Mouse (Mus musculus) kidney, adult 18-20 months (tissue): ENCODE measurements around the gene Dst.

Experiments
- DNase-seq: peaks from one replicate; pipeline ENCODE4 v3.0.0; 2021

The Dst gene

DNA sequence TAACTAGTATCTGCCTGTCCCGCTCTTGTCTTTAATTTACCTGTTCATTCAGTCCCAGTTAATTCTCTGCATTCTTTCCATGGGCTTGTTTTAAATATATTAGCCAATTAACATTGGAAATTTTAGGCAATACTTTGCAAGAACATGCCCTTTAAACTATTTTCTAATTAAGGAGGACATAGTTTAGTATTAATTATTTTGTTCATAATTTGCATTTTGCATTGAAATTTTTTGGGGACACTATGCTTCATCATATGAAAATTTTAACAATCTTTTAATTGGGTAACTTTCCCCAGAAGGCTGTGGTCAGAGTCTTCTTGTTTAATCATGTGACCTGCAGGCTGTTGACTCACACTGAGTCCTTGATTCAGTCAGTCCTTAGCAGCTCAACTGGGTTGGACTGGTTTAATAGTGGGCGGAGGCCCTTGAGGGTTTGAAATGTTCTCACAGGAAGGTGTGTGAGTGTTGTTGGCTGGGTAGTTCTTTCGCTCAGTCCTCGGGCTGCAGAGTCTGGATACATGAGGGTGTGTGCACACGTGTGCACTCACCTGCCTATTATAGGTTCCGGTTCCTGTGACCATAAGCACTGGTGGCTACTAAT, 231.9 kb downstream of the Dst start:
- peak; percentile 69 for DNase-seq

GRCm38 (mm10) chr1:34140686-34141085, 232.7 kb downstream of the Dst start:
- no peak for DNase-seq

DNA sequence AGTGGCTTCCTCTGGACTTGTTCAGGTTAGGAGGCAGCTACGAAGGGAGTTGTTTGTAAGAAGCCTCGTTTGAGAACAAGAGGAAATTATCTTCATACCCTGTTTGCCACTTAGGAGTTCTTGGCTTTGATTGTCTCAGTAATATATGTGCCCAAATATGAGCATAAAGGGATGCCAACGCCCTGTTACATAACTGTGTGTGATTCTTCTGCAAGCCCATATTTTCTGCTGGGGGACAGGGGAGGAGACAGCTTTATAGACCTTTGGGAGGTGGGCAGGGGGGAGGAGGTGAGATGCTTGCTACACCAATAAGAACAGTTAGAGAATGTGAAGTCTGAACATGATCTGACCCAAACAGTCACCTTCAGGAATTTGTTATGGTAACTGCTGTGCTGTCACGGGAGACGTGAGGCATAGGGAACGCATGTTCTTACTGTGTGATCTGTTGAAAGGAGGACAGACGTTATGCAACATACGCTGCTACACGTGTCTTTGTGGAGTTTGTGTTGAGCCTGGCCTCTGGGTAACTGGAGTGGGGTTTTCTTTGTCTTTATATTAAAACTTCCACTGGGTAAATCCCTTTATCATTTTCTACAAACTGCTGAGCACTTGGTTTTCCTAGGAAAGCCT, 235.0 kb downstream of the Dst start:
- DNase-seq: no peak

- DNase-seq: no peak
Measured at GRCm38 (mm10) chr1:34144826-34145225, 236.8 kb downstream of the Dst start.

DNA sequence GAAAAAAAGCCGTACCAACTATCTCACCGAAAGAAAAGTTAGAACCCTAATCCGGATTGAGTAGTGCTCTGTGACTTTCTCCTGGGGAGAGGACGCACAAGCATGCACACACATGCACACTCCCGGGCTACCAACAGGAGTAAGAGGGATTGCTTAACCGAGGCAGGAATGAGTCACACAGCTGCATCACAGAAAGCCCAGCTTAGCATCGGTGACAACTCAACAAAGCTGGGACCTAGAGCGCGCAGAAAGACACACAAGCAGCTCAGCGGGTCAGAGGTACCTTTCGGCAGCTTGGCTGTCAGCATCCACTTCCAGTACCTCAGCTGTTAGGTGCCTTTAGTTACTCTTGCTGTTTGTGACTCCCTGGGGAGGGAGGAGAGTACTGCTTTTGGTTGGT, 240.0 kb downstream of the Dst start:
- DNase-seq: no peak

DNA sequence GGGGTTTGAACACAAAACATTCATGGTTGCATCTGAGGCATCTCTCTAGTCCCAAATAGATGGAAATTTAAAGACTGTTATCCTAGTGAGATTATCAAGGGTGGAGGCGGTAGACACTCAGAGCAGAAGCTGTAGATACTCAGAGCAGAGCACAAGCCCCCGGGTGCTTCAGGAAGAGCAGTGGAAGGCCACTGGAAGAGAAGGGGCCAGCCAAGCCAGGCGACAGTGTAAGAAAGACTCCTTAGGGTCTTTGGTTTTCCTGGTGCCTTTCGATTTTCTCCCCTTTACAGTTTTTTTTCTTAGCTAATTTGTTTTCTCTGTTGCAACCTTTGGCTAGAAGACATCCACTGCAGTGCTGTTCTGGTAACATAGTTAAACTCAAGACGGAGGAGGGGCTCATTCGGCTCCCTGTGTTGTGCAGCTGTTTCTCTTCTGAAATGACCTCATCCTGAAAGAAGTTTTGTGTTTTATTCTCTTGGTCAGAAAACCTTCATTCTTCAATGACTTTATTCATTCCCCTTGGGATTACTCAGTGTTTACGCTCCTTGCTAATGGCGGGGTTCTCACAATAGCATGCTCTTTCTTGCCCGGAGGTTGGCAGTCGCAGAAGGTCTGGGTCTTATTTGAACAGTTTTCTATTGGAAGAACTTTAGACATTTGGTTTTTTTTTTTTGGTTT, 242.5 kb downstream of the Dst start:
- DNase-seq: no peak

DNA sequence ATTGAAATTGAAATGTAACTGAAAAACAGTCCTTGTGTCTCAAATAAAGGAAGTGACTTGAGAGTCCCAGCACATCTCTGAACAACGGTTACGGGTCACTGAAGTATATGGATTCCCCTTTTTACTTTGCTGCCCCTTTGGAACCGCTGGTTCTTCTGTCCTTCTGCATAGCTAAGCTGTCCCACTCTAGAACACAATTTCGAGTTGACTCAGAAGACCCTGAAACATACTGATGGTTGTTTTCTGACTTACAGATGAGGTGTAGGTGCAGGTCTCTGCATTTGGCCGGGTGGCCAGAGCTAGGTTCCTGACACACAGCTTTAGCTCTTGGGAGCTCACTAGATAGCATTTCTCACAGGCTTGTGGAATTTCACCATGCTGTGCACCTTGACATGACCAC, 244.7 kb downstream of the Dst start:
- DNase-seq: no peak

GRCm38 (mm10) chr1:34156058-34156457, 248.0 kb downstream of the Dst start:
- DNase-seq: no peak

- no peak for DNase-seq
Measured at GRCm38 (mm10) chr1:34157702-34158101, 249.7 kb downstream of the Dst start.

- no peak for DNase-seq
Measured at GRCm38 (mm10) chr1:34158822-34159221, 250.8 kb downstream of the Dst start.

DNA sequence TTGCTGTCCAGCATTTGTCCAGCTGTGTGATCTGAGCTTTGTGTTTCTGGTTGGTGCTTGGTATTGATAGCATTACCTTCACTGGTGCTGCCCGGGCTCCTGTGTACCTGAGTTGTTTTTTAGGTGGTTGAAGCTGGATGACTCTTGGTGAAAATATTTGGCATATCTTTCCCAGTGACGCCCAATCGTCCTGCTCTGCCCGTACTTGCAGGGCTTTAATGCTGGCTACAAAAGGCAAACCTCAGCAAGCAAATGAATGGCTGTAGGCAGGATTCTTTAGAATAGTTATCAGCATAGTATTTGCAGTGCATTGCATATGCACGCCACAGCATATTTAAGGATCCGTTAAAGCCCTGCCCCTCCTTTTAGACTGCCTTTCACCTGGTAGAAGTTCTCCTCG, 251.9 kb downstream of the Dst start:
- no peak for DNase-seq

GRCm38 (mm10) chr1:34164616-34165295, 256.7 kb downstream of the Dst start:
- DNase-seq: peak; percentile 91

DNA sequence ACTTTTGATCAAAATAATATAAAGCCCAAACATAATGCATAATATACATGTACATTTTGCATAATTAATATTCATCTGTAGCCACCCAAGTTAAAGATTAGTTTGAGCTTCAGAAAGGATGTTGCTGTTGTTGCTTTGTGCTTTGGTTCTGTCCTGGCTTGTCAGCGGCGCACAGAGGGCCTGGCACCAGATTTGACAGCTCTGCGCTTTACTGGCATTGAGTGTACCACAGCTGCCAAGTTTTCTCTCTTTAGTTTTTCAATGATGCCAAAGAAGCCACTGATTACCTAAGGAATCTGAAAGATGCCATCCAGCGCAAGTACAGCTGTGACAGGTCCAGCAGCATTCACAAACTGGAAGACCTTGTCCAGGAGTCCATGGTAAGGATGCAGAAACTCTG, 257.9 kb downstream of the Dst start:
- no peak for DNase-seq

DNA sequence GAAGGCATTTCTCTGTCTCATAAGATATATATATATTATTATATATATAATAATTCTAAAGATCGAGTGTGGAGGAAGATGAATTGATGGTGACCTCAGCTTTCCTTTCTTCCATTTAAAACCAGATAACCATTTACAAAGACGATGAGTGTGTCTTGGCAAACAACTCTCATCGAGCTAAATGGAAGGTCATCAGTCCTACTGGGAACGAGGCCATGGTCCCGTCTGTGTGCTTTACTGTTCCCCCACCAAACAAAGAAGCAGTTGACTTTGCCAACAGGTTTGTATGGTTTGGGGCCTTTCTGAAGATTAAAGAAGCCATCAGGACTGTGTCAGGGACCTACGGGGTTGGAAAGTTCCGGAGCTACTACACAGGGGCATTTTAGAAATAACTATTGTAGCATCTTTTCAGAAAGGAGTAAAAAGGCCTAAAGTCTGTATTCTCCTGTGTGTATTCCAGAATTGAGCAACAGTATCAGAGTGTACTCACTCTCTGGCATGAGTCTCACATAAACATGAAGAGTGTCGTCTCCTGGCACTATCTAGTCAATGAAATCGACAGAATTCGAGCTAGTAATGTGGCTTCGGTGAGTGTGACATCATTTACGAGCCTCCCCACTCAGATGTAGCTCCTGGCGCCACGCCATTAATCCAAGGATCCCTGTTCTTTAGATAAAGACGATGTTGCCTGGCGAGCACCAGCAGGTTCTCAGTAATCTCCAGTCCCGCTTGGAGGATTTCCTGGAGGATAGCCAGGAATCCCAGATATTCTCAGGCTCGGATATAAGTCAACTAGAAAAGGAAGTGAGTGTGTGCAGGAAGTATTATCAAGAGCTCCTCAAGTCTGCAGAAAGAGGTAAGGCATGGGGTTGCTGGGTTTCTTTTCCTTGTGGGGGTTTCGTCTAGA, 259.4 kb downstream of the Dst start:
- DNase-seq: no peak

- no peak for DNase-seq
Measured at GRCm38 (mm10) chr1:34169086-34169485, 261.1 kb downstream of the Dst start.

DNA sequence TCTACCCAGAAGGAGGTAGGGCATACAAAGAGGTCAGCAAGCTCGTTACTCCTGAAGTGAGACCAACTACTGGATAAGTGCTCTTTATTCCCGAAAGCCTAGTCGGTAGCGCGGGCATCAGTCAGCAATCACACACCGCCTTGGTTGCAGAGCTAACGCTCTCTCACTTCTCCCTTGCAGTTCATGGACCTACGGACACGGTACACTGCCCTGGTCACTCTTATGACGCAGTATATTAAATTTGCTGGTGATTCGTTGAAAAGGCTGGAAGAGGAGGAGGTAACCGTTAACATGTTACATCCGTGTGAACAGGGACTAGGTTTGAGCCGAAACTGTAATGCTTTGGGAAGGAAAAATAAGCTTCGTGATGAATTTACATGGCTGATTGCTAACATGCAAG, 266.5 kb downstream of the Dst start:
- peak; percentile 21 for DNase-seq

DNA sequence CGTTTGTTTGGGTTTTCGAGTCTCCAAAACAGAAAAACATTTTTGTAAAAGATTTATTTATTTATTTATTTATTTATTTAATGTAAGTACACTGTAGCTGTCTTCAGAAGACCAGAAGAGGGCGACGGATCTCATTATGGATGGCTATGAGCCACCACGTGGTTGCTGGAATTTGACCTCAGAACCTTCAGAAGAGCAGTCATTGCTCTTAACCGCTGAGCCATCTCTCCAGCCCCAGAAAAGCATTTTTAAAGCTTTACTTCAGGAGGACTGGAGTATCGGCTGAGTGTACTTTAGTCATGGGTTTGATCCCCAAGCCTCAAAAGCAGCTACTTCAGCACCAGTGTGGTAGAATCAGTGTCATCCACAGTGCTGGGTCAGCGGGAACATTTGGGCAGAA, 266.9 kb downstream of the Dst start:
- peak; percentile 47 for DNase-seq

GRCm38 (mm10) chr1:34178022-34178727, 270.1 kb downstream of the Dst start:
- no peak for DNase-seq

DNA sequence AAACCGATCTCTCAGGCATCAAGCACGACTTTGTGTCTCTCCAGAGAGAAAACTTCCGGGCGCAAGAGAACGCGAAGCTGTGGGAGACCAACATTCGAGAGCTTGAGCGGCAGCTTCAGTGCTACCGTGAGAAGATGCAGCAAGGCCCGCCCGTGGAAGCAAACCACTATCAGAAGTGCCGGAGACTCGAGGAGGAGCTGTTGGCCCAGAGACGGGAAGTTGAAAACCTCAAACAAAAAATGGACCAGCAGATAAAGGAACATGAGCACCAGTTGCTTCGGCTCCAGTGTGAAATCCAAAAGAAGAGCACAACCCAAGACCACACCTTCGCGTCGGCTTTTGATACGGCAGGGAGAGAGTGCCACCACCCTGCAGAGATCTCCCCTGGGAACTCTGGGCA, 271.7 kb downstream of the Dst start:
- DNase-seq: no peak

- DNase-seq: no peak
Measured at GRCm38 (mm10) chr1:34182406-34183249, 274.6 kb downstream of the Dst start.

DNA sequence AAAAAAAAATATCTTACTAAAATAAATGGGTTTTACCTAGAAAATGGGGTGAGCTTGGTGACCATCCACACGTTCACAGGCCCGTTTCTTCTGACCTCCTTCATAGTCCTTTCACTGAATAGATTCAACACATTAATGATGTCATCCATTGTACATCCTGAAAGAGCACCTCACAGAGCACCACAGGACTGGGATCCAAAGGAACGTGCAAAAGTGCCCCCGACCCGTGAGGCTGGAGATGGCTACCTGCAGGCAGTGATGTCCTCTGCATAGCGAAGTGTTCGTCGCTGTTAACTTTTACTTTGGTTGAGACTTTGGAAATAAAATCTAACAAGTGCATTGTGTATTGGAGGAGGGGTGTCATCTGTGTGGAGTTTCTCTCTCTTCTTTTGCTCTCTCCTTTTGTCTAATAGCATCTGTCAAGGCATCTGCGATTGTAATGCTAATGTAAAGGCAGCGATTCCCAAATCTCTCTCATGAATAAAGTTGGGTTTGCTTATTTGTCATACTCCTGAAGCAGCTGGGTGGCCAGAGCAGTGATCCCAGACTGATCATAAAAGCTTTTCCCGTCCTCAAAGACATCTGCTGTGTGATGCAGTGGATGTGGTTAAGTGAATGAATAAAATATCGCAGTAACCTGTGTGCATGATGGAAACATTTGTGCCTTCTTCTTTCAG, 275.4 kb downstream of the Dst start:
- no peak for DNase-seq
